In the genomic region with DNA sequence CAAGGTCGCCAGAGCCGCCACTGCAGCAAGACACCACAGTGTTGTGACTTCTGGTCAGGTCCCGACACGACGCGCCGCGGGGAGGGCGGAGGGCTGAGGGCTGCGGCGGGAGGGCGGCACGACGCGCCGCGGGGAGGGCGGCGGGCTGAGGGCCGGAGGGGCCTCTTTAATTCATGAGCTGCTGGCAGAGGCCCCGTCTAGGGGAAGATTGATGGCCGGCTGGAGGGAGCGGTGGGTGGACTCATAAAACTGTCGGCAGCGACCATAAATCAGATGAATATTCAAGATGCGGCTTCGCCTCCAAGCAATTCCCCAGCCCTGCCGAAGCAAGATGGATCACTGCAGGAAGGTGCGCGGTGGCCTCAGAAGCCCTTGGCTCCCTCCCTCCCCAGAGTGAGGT, we compare ENCODE assay signal across 9 mouse cellular contexts. TPM values are rescaled to one million over a fixed set of nuclear protein-coding genes. Genes with fewer than 3 reads are reported as not detected.
DNase-seq lines count a peak whose midpoint lies in the region; ATAC-seq and TF ChIP-seq lines count a peak whose summit lies in the region.
"Had no signal": no experiment of that assay in that cellular context is flagged by ENCODE, and none has a peak within 500 bp of the region (broad histone marks: within the 10 kb centered on the region; RNA-seq: fewer than 3 reads in every experiment).

No protein-coding gene starts in this region.

- no peaks in the 10 kb centered on the region for H3K36me3 ChIP-seq in megakaryocyte, embryonic 14.5 days (replicated peaks; ENCODE audit: low read length)
- H3K36me3 ChIP-seq in hindbrain, embryonic 12.5 days, result no peaks in the 10 kb centered on the region
- no peaks in the 10 kb centered on the region for H3K36me3 ChIP-seq in midbrain, postnatal 0 days (ENCODE audit: insufficient read depth, low read length)

- peaks cover 53% of the 10 kb centered on the region for H3K27me3 ChIP-seq in megakaryocyte, embryonic 14.5 days (replicated peaks)
- H3K27me3 ChIP-seq in hindbrain, embryonic 12.5 days, result no peaks in the 10 kb centered on the region
- H3K27me3 ChIP-seq in midbrain, postnatal 0 days (ENCODE audit: insufficient read depth, low read length), result no peaks in the 10 kb centered on the region

- 2% methylated on average over 29 of the region's 30 CpGs for WGBS in hindbrain, embryonic 12.5 days
- WGBS in midbrain, postnatal 0 days, result 2% methylated on average over 28 of the region's 30 CpGs

- intact Hi-C loops in left cerebral cortex, postnatal 25 days (cut with DNase I), result no loop called here

- no peak; the same call in 1 of the 2 replicates for ATAC-seq in megakaryocyte, adult 5-6 weeks (ENCODE audit: poor library complexity, severe bottlenecking)
- ATAC-seq in hindbrain, embryonic 12.5 days (ENCODE audit: low FRiP score), result peak; percentile 55
- ATAC-seq in midbrain, postnatal 0 days (ENCODE audit: low FRiP score), result no peak

- peak overlapping the region; percentile 50 for H3K4me3 ChIP-seq in megakaryocyte, embryonic 14.5 days (replicated peaks)
- no peak overlapping the region for H3K4me3 ChIP-seq in hindbrain, embryonic 12.5 days
- H3K4me3 ChIP-seq in midbrain, postnatal 0 days (ENCODE audit: low read depth, low read length), result peak overlapping the region; percentile 19; the same call in 1 of the 2 replicates

- H3K4me1 ChIP-seq in megakaryocyte, embryonic 14.5 days, result peaks cover 29% of the 10 kb centered on the region
- peaks cover 45% of the 10 kb centered on the region for H3K4me1 ChIP-seq in hindbrain, embryonic 12.5 days
- H3K4me1 ChIP-seq in midbrain, postnatal 0 days (ENCODE audit: insufficient read depth, low read length), result peaks cover 15% of the 10 kb centered on the region

- no peak for TF ChIP-seq CTCF in midbrain, postnatal 0 days (IDR thresholded peaks at IDR 0.05)

- H3K9me3 ChIP-seq in megakaryocyte, embryonic 14.5 days, result peaks cover 20% of the 10 kb centered on the region
- no peaks in the 10 kb centered on the region for H3K9me3 ChIP-seq in hindbrain, embryonic 12.5 days (replicated peaks)
- no peaks in the 10 kb centered on the region for H3K9me3 ChIP-seq in midbrain, postnatal 0 days (ENCODE audit: low read length)

- peak; percentile 40 for DNase-seq in fat pad, adult 2 months (ENCODE audit: extremely low read depth, low read depth, low spot score)
- peak; percentile 17 to 80 for DNase-seq in left cerebral cortex, postnatal 25 days (ENCODE audit: low spot score in 2 of 2)
- peak; percentile 74 for DNase-seq in midbrain, postnatal 0 days (ENCODE audit: low spot score)
- DNase-seq in urinary bladder, postnatal 4 days (ENCODE audit: low spot score in 2 of 2), result peak; percentile 80 to 86
- no peak for DNase-seq in cerebellum, adult 9-11 months

- H3K27ac ChIP-seq in hindbrain, embryonic 12.5 days, result peak overlapping the region; percentile 95
- H3K27ac ChIP-seq in midbrain, postnatal 0 days (ENCODE audit: low read depth, low read length), result no peak overlapping the region

- peak overlapping the region; percentile 28; the same call in 1 of the 2 replicates for H3K9ac ChIP-seq in hindbrain, embryonic 12.5 days
- H3K9ac ChIP-seq in midbrain, postnatal 0 days (replicated peaks; ENCODE audit: low read length, poor library complexity, severe bottlenecking), result 0 out of 2 replicates have a peak overlapping the region, but pooled peaks have one; percentile 39

- peak overlapping the region; percentile 47 for H3K4me2 ChIP-seq in hindbrain, embryonic 12.5 days (replicated peaks)
- peak overlapping the region; percentile 50 for H3K4me2 ChIP-seq in midbrain, postnatal 0 days (ENCODE audit: low read depth, low read length, poor library complexity, severe bottlenecking)

RNA-seq across cellular contexts. Expression of a gene that starts 18.6 kb away (rescaled TPM):
- not detected in 2 replicates for polyA plus RNA-seq in megakaryocyte, embryonic 14.5 days (2012; ENCODE audit: insufficient read depth, low replicate concordance)
- total RNA-seq in megakaryocyte, adult 5-6 weeks (2015), result not detected in 2 replicates
- total RNA-seq in megakaryocyte, adult 5-6 weeks (2017), result not detected in 2 replicates
- polyA plus RNA-seq in hindbrain, embryonic 12.5 days (2016; fragmentation: Nextera tagmentation; extraction: Ambion mirVana), result not detected in 2 replicates
- total RNA-seq in left cerebral cortex, postnatal 25 days (2021), result not detected
- not detected in 2 replicates for total RNA-seq in midbrain, postnatal 0 days (2014; rRNA removed)
- 0.07 TPM in 1 of 2 replicates, not detected in the other for polyA plus RNA-seq in midbrain, postnatal 0 days (2015; fragmentation: Nextera tagmentation; extraction: Ambion mirVana)
- total RNA-seq: layer of hippocampus, adult 18-20 months had no signal

RNA-seq across cellular contexts. Expression of a gene that starts 47.3 kb away (rescaled TPM):
- 2.8 TPM in 1 of 2 replicates, not detected in the other for polyA plus RNA-seq in megakaryocyte, embryonic 14.5 days (2012; ENCODE audit: insufficient read depth, low replicate concordance)
- 54.6 and 63.0 TPM in 2 replicates for total RNA-seq in megakaryocyte, adult 5-6 weeks (2015)
- 35.6 and 56.8 TPM in 2 replicates for total RNA-seq in megakaryocyte, adult 5-6 weeks (2017)
- 0.28 TPM in 1 of 2 replicates, not detected in the other for polyA plus RNA-seq in hindbrain, embryonic 12.5 days (2016; fragmentation: Nextera tagmentation; extraction: Ambion mirVana)
- total RNA-seq in left cerebral cortex, postnatal 25 days (2021), result not detected
- not detected in 2 replicates for total RNA-seq in midbrain, postnatal 0 days (2014; rRNA removed)
- 0.38 and 0.57 TPM in 2 replicates for polyA plus RNA-seq in midbrain, postnatal 0 days (2015; fragmentation: Nextera tagmentation; extraction: Ambion mirVana)

RNA-seq across cellular contexts. Expression of a gene that starts 52.1 kb away (rescaled TPM):
- not detected in 2 replicates for polyA plus RNA-seq in megakaryocyte, embryonic 14.5 days (2012; ENCODE audit: insufficient read depth, low replicate concordance)
- total RNA-seq in megakaryocyte, adult 5-6 weeks (2015), result 0.11 TPM in 1 of 2 replicates, not detected in the other
- total RNA-seq in megakaryocyte, adult 5-6 weeks (2017), result not detected in 2 replicates
- polyA plus RNA-seq in hindbrain, embryonic 12.5 days (2016; fragmentation: Nextera tagmentation; extraction: Ambion mirVana), result 0.14 TPM in 2 replicates
- under 1 TPM in 1 of 2 experiments, not detected in 1; 0.14 TPM for total RNA-seq in left cerebral cortex, postnatal 25 days (2021)
- not detected in 2 replicates for total RNA-seq in midbrain, postnatal 0 days (2014; rRNA removed)
- not detected in 2 replicates for polyA plus RNA-seq in midbrain, postnatal 0 days (2015; fragmentation: Nextera tagmentation; extraction: Ambion mirVana)
- total RNA-seq: layer of hippocampus, adult 18-20 months had no signal

Comparison
In these comparisons a context has a peak if more than half of its experiments do, and no peak if none do; other contexts are left out.
1. RNA of a gene that starts 47.3 kb away (total RNA-seq): 35.6 to 63.0 TPM in megakaryocyte, adult 5-6 weeks; not detected in left cerebral cortex, postnatal 25 days and not detected in midbrain, postnatal 0 days; every median in the first group is over 10 times any median in the second.